ENCODE assay signal across 7 mouse cellular contexts in genomic region chr1:153487500-153487879, GRCm38 (mm10). TPM values are rescaled to one million over a fixed set of nuclear protein-coding genes. Genes with fewer than 3 reads are reported as not detected.
DNase-seq lines count a peak whose midpoint lies in the region; ATAC-seq lines count a peak whose summit lies in the region.

TSS of gene Dhx9 (minus strand) at chr1:153487660.

- peak; percentile 86 for ATAC-seq in intestine, embryonic 16.5 days
- peak; percentile 92 for ATAC-seq in midbrain, embryonic 11.5 days (ENCODE audit: low FRiP score)

- H3K9me3 ChIP-seq in intestine, embryonic 16.5 days (ENCODE audit: control insufficient read depth, low read length), result no peaks in the 10 kb centered on the region
- no peaks in the 10 kb centered on the region for H3K9me3 ChIP-seq in midbrain, embryonic 11.5 days (ENCODE audit: control insufficient read depth, low read length)

- peaks cover 18% of the 10 kb centered on the region for H3K4me1 ChIP-seq in intestine, embryonic 16.5 days (ENCODE audit: control insufficient read depth, insufficient read depth, low read length)
- H3K4me1 ChIP-seq in midbrain, embryonic 11.5 days (ENCODE audit: control insufficient read depth, insufficient read depth, low read length), result peaks cover 16% of the 10 kb centered on the region

- peak within 1 kb of the TSS; percentile 75 for H3K27ac ChIP-seq in intestine, embryonic 16.5 days (ENCODE audit: low read length)
- peak within 1 kb of the TSS; percentile 78 for H3K27ac ChIP-seq in midbrain, embryonic 11.5 days (ENCODE audit: low read depth, low read length)

- H3K36me3 ChIP-seq in intestine, embryonic 16.5 days (ENCODE audit: control insufficient read depth, insufficient read depth, low read length), result no peaks in the 10 kb centered on the region
- H3K36me3 ChIP-seq in midbrain, embryonic 11.5 days (ENCODE audit: control insufficient read depth, insufficient read depth, low read length), result no peaks in the 10 kb centered on the region

- H3K27me3 ChIP-seq in intestine, embryonic 16.5 days (replicated peaks; ENCODE audit: control insufficient read depth, insufficient read depth, low read length), result no peaks in the 10 kb centered on the region
- no peaks in the 10 kb centered on the region for H3K27me3 ChIP-seq in midbrain, embryonic 11.5 days (ENCODE audit: control insufficient read depth, insufficient read depth, low read length)

- H3K4me3 ChIP-seq in intestine, embryonic 16.5 days (ENCODE audit: low read length), result peak within 1 kb of the TSS; percentile 68
- peak within 1 kb of the TSS; percentile 100 for H3K4me3 ChIP-seq in midbrain, embryonic 11.5 days (ENCODE audit: low read depth, low read length)

- peak within 1 kb of the TSS; percentile 92 for H3K9ac ChIP-seq in intestine, embryonic 16.5 days (ENCODE audit: low read depth, low read length)
- peak within 1 kb of the TSS; percentile 100 for H3K9ac ChIP-seq in midbrain, embryonic 11.5 days (ENCODE audit: low read length)

- DNase-seq in adrenal gland, adult 8-10 months, result peak; percentile 95
- DNase-seq in embryo, embryonic 9.5 days (ENCODE audit: extremely low spot score), result peak; percentile 97
- DNase-seq in gastrocnemius, postnatal 4 days (ENCODE audit: low spot score in 2 of 2), result peak; percentile 99 to 100
- DNase-seq in left cerebral cortex, postnatal 36 days (ENCODE audit: low spot score in 2 of 2), result peak; percentile 97 to 99
- peak; percentile 100 for DNase-seq in midbrain, embryonic 11.5 days (ENCODE audit: low spot score, missing footprints)
- DNase-seq in skeletal muscle tissue, adult 2 months (ENCODE audit: low read depth, low spot score), result peak; percentile 98

- intact Hi-C loops in left cerebral cortex, postnatal 36 days (cut with DNase I), result no loop called here

- WGBS in intestine, embryonic 16.5 days, result under 1% methylated on average over 35 of the region's 35 CpGs
- WGBS in midbrain, embryonic 11.5 days, result 0% methylated on average over 35 of the region's 35 CpGs

- peak within 1 kb of the TSS; percentile 61 for H3K4me2 ChIP-seq in intestine, embryonic 16.5 days (ENCODE audit: low read depth, low read length)
- H3K4me2 ChIP-seq in midbrain, embryonic 11.5 days, result peak within 1 kb of the TSS; percentile 86

RNA-seq across cellular contexts. Expression of gene Dhx9, which starts in this region (rescaled TPM):
- total RNA-seq in adrenal gland, adult 8-10 months (2022), result 100 to 1,000 TPM in 2 of 4 experiments, 10 to 100 TPM in 2; 95.2 to 124 (median 108) TPM
- 10 to 100 TPM; 86.7 to 95.6 TPM for total RNA-seq in gastrocnemius, postnatal 4 days (2021)
- 15.7 and 18.1 TPM in 2 replicates for polyA plus RNA-seq in intestine, embryonic 16.5 days (2015; fragmentation: Nextera tagmentation; extraction: Ambion mirVana)
- 100 to 1,000 TPM in 1 of 2 experiments, 10 to 100 TPM in 1; 88.2 to 108 TPM for total RNA-seq in left cerebral cortex, postnatal 36 days (2021)
- polyA plus RNA-seq in midbrain, embryonic 11.5 days (2014; fragmentation: Nextera tagmentation; extraction: Ambion mirVana), result 27.0 and 35.6 TPM in 2 replicates

Comparison
In these comparisons a context has a peak if more than half of its experiments do, and no peak if none do; other contexts are left out.
1. Peak in every context shown above with its lines: DNase-seq, ATAC-seq, H3K4me3 ChIP-seq and H3K27ac ChIP-seq.